Mouse (Mus musculus) myocyte (in vitro differentiated cells): ENCODE measurements around the gene Wdfy1. TPM values are rescaled to one million over a fixed set of nuclear protein-coding genes. Genes with fewer than 3 reads are reported as not detected.

Experiments
- H3K27me3 ChIP-seq: one replicate; pipeline ENCODE4 v1.6.1; 2011; ENCODE audit not compliant: control insufficient read depth, insufficient read depth, insufficient read length
- H3K36me3 ChIP-seq: one replicate; pipeline ENCODE4 v1.6.1; 2011; ENCODE audit not compliant: control insufficient read depth, insufficient read depth
- H3K4me2 ChIP-seq: one replicate; pipeline ENCODE4 v1.6.1; 2011; ENCODE audit warnings: low read depth, control low read depth
- H3K4me3 ChIP-seq: one replicate; pipeline ENCODE4 v1.5.1; 2011; ENCODE audit warnings: mild to moderate bottlenecking, control low read depth, moderate library complexity
- H3K79me2 ChIP-seq: one replicate; pipeline ENCODE4 v1.6.1; 2011; ENCODE audit not compliant: control insufficient read depth, insufficient read depth
- H3ac ChIP-seq: one replicate; pipeline ENCODE4 v1.6.1; 2011; ENCODE audit not compliant: control insufficient read depth, insufficient read length
- CEBPB ChIP-seq: IDR thresholded peaks from 2 replicates; pipeline ENCODE4 v1.6.1; 2011; ENCODE audit warnings: mild to moderate bottlenecking, moderate library complexity; ENCODE audit not compliant: poor library complexity, insufficient read depth, severe bottlenecking
- E2F4 ChIP-seq: IDR thresholded peaks from one replicate; pipeline ENCODE4 v1.6.1; 2011; ENCODE audit warnings: mild to moderate bottlenecking, control low read depth, moderate library complexity; ENCODE audit not compliant: insufficient read depth
- MAX ChIP-seq: IDR thresholded peaks from one replicate; pipeline ENCODE4 v1.6.1; 2011; ENCODE audit warnings: low read depth, mild to moderate bottlenecking, control low read depth
- MYOD1 ChIP-seq, 3 experiments: IDR thresholded peaks; one replicate each; pipeline ENCODE4 v1.6.1; 2011; ENCODE audit warnings: control low read depth in 2 of 3, low read depth in 2 of 3, mild to moderate bottlenecking in 2 of 3, moderate library complexity in 1 of 3; ENCODE audit not compliant: insufficient read length in 2 of 3, control insufficient read depth in 1 of 3
- MYOG ChIP-seq, 3 experiments: IDR thresholded peaks; one replicate each; pipeline ENCODE4 v1.6.1; 2011; ENCODE audit warnings: control low read depth in 2 of 3, low read depth in 2 of 3, mild to moderate bottlenecking in 2 of 3; ENCODE audit not compliant: insufficient read length in 2 of 3, control insufficient read depth in 1 of 3, insufficient read depth in 1 of 3
- POLR2A ChIP-seq: IDR thresholded peaks from one replicate; pipeline ENCODE4 v1.6.1; 2011; ENCODE audit warnings: low read depth, mild to moderate bottlenecking, control low read depth, moderate library complexity; ENCODE audit not compliant: insufficient read length
- POLR2AphosphoS2 ChIP-seq: IDR thresholded peaks from one replicate; pipeline ENCODE4 v1.6.1; 2011; ENCODE audit warnings: low read depth, control low read depth; ENCODE audit not compliant: insufficient read length
- REST ChIP-seq: IDR thresholded peaks from one replicate; pipeline ENCODE4 v1.6.1; 2011; ENCODE audit warnings: mild to moderate bottlenecking, control low read depth, moderate library complexity; ENCODE audit not compliant: insufficient read depth, insufficient read length
- SRF ChIP-seq: IDR thresholded peaks from one replicate; pipeline ENCODE4 v1.6.1; 2011; ENCODE audit warnings: low read depth; ENCODE audit not compliant: control insufficient read depth, insufficient read length
- TCF12 ChIP-seq: IDR thresholded peaks from one replicate; pipeline ENCODE4 v1.6.1; 2011; ENCODE audit warnings: mild to moderate bottlenecking, control low read depth; ENCODE audit not compliant: poor library complexity, insufficient read depth, severe bottlenecking
- TCF3 ChIP-seq: IDR thresholded peaks from one replicate; pipeline ENCODE4 v1.6.1; 2011; ENCODE audit warnings: low read depth, control low read depth; ENCODE audit not compliant: insufficient read length
- USF1 ChIP-seq: IDR thresholded peaks from one replicate; pipeline ENCODE4 v1.6.1; 2011; ENCODE audit warnings: low read depth, mild to moderate bottlenecking, control low read depth, moderate library complexity
- polyA plus RNA-seq: library from polyadenylated mRNA; unstranded; fragments of >200 nt; fragmentation: generic; extraction: Trizol; gene quantifications from one replicate; pipeline ENCODE4 v1.2.1, GENCODE M21; 2012; ENCODE audit warnings: missing spikeins

Wdfy1 gene
- polyA plus RNA-seq, 1 experiment: 28.6 TPM

DNA sequence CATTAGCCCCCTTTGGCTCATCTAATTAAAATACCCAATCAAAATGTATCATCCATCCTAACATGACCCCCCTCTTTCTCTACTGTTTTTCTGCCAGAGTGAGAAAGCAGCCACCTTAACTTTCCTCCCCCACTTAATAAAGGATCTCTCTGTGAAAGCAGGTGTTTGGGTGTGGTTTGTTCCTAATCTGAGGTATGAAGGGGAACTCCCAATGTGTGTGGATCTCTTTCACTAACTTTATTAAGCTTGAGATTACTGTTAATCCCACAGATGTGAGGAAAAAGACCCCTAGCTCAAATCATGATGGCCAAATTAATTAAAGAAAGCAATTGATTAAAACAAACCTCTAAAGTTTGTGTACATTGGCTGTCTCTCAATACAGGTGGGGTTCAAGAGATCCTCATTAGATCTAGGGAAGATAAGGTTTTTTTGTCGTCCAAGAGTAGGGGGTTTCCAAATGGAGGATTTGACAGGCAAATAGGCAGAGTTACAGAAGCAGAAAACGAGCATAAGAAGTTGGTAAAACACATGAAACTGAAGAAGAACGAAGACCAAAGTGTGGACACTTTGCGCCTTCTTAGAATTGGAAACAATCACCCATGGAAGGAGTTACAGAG, 1.7 kb downstream of the Wdfy1 start:
- Histone ChIP-seq H3K4me2 (no peak overlapping the region), H3K79me2 (peaks cover 13% of the 10 kb centered on the region), H3ac (no peak overlapping the region), H3K27me3 (no peaks in the 10 kb centered on the region), H3K36me3 (peaks cover 9% of the 10 kb centered on the region), H3K4me3 (no peak overlapping the region)
- TF ChIP-seq SRF: no peak
- TF ChIP-seq MYOD1 (IDR thresholded peaks at IDR 0.05; ENCODE audit: control insufficient read depth in 1 of 3, insufficient read length in 2 of 3, low read depth in 2 of 3): no peak
- no peak for TF ChIP-seq CEBPB
- no peak for TF ChIP-seq MYOG (IDR thresholded peaks at IDR 0.05; ENCODE audit: control insufficient read depth in 1 of 3, insufficient read depth in 1 of 3, insufficient read length in 2 of 3, low read depth in 2 of 3)
- no peak for TF ChIP-seq POLR2A
- TF ChIP-seq POLR2AphosphoS2: no peak
- TF ChIP-seq USF1: no peak
- TF ChIP-seq TCF3: no peak
- no peak for TF ChIP-seq E2F4
- TF ChIP-seq TCF12: no peak
- TF ChIP-seq MAX: no peak
- no peak for TF ChIP-seq REST

DNA sequence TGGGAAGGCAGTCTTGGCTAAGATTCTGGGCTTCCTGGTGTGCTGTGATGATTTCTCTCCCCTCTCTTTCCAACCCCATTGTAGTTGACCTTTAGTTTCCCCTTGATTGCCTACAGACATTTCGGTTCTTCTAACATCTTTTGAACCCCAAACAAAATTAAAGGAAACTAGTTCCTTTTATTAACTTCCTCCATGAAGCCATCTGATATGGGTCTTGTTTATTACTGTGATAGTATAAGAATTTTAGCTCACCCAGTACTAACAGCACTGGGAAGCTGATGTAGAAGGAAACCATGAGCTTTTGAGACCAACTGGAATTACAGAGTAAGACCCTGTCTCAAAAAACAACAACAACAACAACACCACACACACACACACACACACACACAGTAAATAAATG, 7.7 kb downstream of the Wdfy1 start:
- H3ac ChIP-seq: no peak overlapping the region
- no peaks in the 10 kb centered on the region for H3K79me2 ChIP-seq

DNA sequence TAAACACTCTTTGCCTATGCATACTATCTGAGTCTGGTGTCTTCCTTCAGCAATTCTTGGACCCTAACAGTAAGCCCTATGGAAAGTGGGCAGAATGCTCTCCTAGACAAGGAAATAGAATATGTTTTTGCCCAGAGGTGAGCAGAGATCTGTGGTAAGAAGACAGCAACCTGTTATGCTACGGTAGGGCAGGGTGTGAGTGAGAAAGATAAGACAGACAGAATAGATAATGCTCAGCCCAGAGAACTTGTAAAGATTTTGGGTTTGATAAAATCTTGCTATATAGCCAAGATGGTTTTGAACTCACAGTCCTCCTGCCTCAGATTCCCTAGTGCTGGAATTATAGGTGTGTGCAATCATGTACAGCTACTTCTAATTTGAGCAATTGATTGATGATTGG, 11.5 kb downstream of the Wdfy1 start:
- no peaks in the 10 kb centered on the region for H3K36me3 ChIP-seq
- H3K4me3 ChIP-seq: no peak overlapping the region
- H3ac ChIP-seq: no peak overlapping the region
- peaks cover 20% of the 10 kb centered on the region for H3K79me2 ChIP-seq
- H3K27me3 ChIP-seq: no peaks in the 10 kb centered on the region
- no peak for TF ChIP-seq TCF12
- no peak overlapping the region for H3K4me2 ChIP-seq

More for the DNA sequence above, 7.7 kb downstream of the Wdfy1 start:
- no peak overlapping the region for H3K4me3 ChIP-seq
- H3K27me3 ChIP-seq: no peaks in the 10 kb centered on the region
- H3K36me3 ChIP-seq: no peaks in the 10 kb centered on the region
- no peak for TF ChIP-seq USF1
- TF ChIP-seq POLR2A: no peak
- no peak for TF ChIP-seq SRF
- TF ChIP-seq MYOG (IDR thresholded peaks at IDR 0.05; ENCODE audit: control insufficient read depth in 1 of 3, insufficient read depth in 1 of 3, insufficient read length in 2 of 3, low read depth in 2 of 3): no peak
- no peak for TF ChIP-seq TCF12
- no peak for TF ChIP-seq POLR2AphosphoS2
- no peak for TF ChIP-seq CEBPB
- TF ChIP-seq E2F4: no peak
- TF ChIP-seq MYOD1 (IDR thresholded peaks at IDR 0.05; ENCODE audit: control insufficient read depth in 1 of 3, insufficient read length in 2 of 3, low read depth in 2 of 3): no peak
- no peak for TF ChIP-seq TCF3
- no peak for TF ChIP-seq MAX
- no peak for TF ChIP-seq REST
- no peak overlapping the region for H3K4me2 ChIP-seq

DNA sequence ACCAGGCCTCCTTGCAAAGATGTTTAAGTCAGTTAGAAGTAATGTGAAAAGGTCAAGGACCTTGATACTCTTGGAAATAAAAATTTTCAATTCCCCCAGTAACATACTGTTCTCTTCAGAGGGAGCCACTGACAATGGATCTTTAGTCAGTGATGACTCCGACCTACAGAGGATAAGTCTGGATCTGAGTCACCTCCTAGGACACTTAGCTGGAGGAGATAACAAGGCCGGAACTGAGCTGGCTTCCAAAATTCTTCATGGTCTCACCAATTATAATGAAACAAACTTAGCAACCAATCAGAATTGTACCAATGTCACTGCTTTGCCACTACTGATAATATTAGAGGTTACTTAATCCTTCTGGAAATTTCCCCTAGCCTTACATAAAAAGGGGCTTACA, 11.9 kb downstream of the Wdfy1 start:
- Histone ChIP-seq H3K27me3 (no peaks in the 10 kb centered on the region), H3ac (no peak overlapping the region), H3K4me3 (no peak overlapping the region), H3K79me2 (peaks cover 22% of the 10 kb centered on the region), H3K4me2 (no peak overlapping the region), H3K36me3 (no peaks in the 10 kb centered on the region)
- TF ChIP-seq CEBPB (no peak), REST (no peak), MYOD1 (IDR thresholded peaks at IDR 0.05; ENCODE audit: control insufficient read depth in 1 of 3, insufficient read length in 2 of 3, low read depth in 2 of 3) (no peak), MAX (no peak), TCF3 (no peak), SRF (no peak), MYOG (IDR thresholded peaks at IDR 0.05; ENCODE audit: control insufficient read depth in 1 of 3, insufficient read depth in 1 of 3, insufficient read length in 2 of 3, low read depth in 2 of 3) (no peak), E2F4 (no peak), TCF12 (no peak), POLR2A (no peak), USF1 (no peak), POLR2AphosphoS2 (no peak)
